Mouse (Mus musculus) stomach, embryonic 16.5 days (tissue): ENCODE data around the gene Rbm43. TPM values are rescaled to one million over a fixed set of nuclear protein-coding genes. Genes with fewer than 3 reads are reported as not detected.

ENCODE experiments used
- ATAC-seq: fragments of 200-750 bp; cut with Nextera tagmentation; 2 replicates; pipeline ENCODE4 v1.8.0; 2017; ENCODE audit warnings: moderate number of reproducible peaks, moderate TSS enrichment; ENCODE audit not compliant: insufficient read depth, low FRiP score
- H3K27ac ChIP-seq: fragments of 300-500 bp; sonication (generic); 2 replicates; pipeline ENCODE4 v1.5.1; 2014; ENCODE audit warnings: low read length
- H3K27me3 ChIP-seq: fragments of 300-500 bp; sonication (generic); 2 replicates; pipeline ENCODE4 v1.6.1; 2014; ENCODE audit warnings: low read length, control low read depth, mixed read lengths; ENCODE audit not compliant: control insufficient read depth, insufficient read depth
- H3K36me3 ChIP-seq: fragments of 300-500 bp; sonication (generic); 2 replicates; pipeline ENCODE4 v1.6.1; 2014; ENCODE audit warnings: low read length; ENCODE audit not compliant: control insufficient read depth, insufficient read depth
- H3K4me1 ChIP-seq: fragments of 300-500 bp; sonication (generic); 2 replicates; pipeline ENCODE4 v1.6.1; 2014; ENCODE audit warnings: low read length, control low read depth, mixed read lengths; ENCODE audit not compliant: control insufficient read depth, insufficient read depth
- H3K4me2 ChIP-seq: fragments of 300-500 bp; sonication (generic); 2 replicates; pipeline ENCODE4 v1.6.1; 2014; ENCODE audit warnings: low read depth, low read length, mixed read lengths
- H3K4me3 ChIP-seq: fragments of 300-500 bp; sonication (generic); replicated peaks from 2 replicates; pipeline ENCODE4 v1.5.1; 2014; ENCODE audit warnings: mild to moderate bottlenecking, low read length
- H3K9ac ChIP-seq: fragments of 300-500 bp; sonication (generic); 2 replicates; pipeline ENCODE4 v1.6.1; 2014; ENCODE audit warnings: low read length
- H3K9me3 ChIP-seq: fragments of 300-500 bp; sonication (generic); replicated peaks from 2 replicates; pipeline ENCODE4 v1.6.1; 2016; ENCODE audit warnings: low read length, control low read depth; ENCODE audit not compliant: control insufficient read depth
- WGBS: fragments of 180-500 bp; shearing (Covaris S2); extraction: QIAGEN DNeasy Blood & Tissue Kit; methylation state at CpG from one replicate; pipeline ENCODE4 v1.1.7; 2014; 5-methylcytosine and 5-hydroxymethylcytosine counted together
- polyA plus RNA-seq: library from polyadenylated mRNA; unstranded; fragments of >200 nt; fragmentation: Nextera tagmentation; extraction: Ambion mirVana; gene quantifications from 2 replicates; pipeline ENCODE4 v1.2.1, GENCODE M21; 2015

The Rbm43 gene
- polyA plus RNA-seq, 1 experiment from 2014 or later: 16.5 TPM

DNA sequence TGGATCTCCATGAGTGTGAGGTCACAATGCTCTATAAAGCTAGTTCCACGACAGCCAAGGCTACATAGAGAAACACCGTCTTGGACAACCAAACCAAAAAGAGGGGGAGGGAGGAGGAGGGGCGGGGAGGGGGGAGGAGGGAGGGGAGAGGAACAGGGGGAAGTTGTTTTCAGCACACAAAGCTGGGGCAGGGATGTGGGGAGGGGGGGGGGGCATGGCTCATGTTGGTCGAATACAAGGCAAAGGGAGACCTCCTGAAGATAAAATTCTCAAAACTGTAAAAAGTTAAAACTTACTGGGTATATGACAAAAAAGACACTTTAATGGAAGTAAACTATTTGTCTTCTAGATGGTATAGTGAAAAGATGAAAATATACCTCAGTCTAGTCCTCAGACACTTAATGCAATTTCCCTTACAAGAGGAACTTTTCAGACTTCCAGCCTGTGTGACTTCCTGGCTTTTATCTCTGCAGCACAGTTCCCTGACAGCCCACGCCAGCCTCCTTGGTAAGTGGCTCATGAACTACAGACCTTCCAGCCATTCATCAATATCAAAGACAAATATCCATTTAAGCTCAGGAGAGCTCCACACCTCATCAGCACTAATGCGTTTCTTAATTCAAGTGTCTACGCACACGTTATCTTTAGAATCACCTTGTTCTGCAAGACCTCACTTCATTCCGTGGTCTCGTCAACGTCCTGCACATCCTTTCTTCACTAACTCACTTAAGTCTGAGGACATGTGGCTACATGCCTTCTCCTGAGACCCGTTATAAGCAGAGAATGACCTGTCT, 1.4 kb downstream of the Rbm43 start:
- 34% methylated on average over 12 of the region's 12 CpGs for WGBS
- Histone ChIP-seq H3K9ac (peak overlapping the region; percentile 23; the same call in 1 of the 2 replicates), H3K36me3 (peaks cover 5% of the 10 kb centered on the region; the same call in 1 of the 2 replicates), H3K9me3 (no peaks in the 10 kb centered on the region), H3K4me2 (peak overlapping the region; percentile 67), H3K4me3 (peak overlapping the region; percentile 75), H3K27me3 (no peaks in the 10 kb centered on the region), H3K4me1 (peaks cover 10% of the 10 kb centered on the region), H3K27ac (peak overlapping the region; percentile 9; the same call in 1 of the 2 replicates)
- ATAC-seq: no peak

- peaks cover 5% of the 10 kb centered on the region; the same call in 1 of the 2 replicates for H3K36me3 ChIP-seq
- no peaks in the 10 kb centered on the region for H3K27me3 ChIP-seq
- no peaks in the 10 kb centered on the region for H3K9me3 ChIP-seq
- WGBS: 81% methylated on average over 7 of the region's 7 CpGs
- H3K4me3 ChIP-seq: no peak overlapping the region
- H3K27ac ChIP-seq: no peak overlapping the region
- H3K4me1 ChIP-seq: peaks cover 10% of the 10 kb centered on the region
- no peak overlapping the region for H3K9ac ChIP-seq
- no peak overlapping the region for H3K4me2 ChIP-seq
- ATAC-seq: no peak
Observed at GRCm38 (mm10) chr2:51931241-51931640, 3.7 kb downstream of the Rbm43 start.

GRCm38 (mm10) chr2:51914944-51915680, 19.9 kb downstream of the Rbm43 start:
- Histone ChIP-seq H3K9ac (no peak overlapping the region), H3K36me3 (no peaks in the 10 kb centered on the region), H3K4me1 (no peaks in the 10 kb centered on the region; the same call in 1 of the 2 replicates), H3K4me3 (no peak overlapping the region), H3K27me3 (no peaks in the 10 kb centered on the region), H3K4me2 (no peak overlapping the region), H3K9me3 (no peaks in the 10 kb centered on the region), H3K27ac (no peak overlapping the region)
- WGBS: 14% methylated on average over 5 of the region's 5 CpGs
- no peak for ATAC-seq

GRCm38 (mm10) chr2:51914532-51914931, 20.4 kb downstream of the Rbm43 start:
- Histone ChIP-seq H3K4me3 (no peak overlapping the region), H3K9ac (no peak overlapping the region), H3K27me3 (no peaks in the 10 kb centered on the region), H3K27ac (no peak overlapping the region), H3K4me2 (no peak overlapping the region), H3K36me3 (no peaks in the 10 kb centered on the region), H3K4me1 (no peaks in the 10 kb centered on the region; the same call in 1 of the 2 replicates), H3K9me3 (no peaks in the 10 kb centered on the region)
- 52% methylated on average over 7 of the region's 7 CpGs for WGBS
- no peak for ATAC-seq

DNA sequence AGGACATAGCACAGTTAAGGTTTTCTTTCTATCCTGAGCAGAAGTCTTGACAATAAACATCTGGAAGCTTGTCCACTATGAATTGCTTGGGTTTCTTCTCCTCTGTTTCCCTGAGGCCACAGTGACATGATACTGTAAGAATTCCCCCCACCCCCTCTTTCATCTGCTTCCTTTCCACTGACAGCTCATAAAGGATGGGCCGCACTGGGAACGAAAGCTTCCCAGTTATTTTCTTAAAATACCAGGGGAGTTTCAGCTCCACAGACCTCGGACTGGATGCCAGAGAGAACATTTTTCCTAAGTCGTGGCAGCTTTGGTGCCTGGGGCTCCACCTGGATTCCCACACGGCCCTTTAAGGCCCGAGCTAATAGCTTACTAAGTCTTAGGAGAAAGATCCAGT, 22.2 kb downstream of the Rbm43 start:
- H3K27ac ChIP-seq: peak overlapping the region; percentile 80
- H3K27me3 ChIP-seq: no peaks in the 10 kb centered on the region
- H3K4me2 ChIP-seq: no peak overlapping the region
- no peak overlapping the region for H3K4me3 ChIP-seq
- peak; percentile 60; the same call in 1 of the 2 replicates for ATAC-seq
- H3K9me3 ChIP-seq: no peaks in the 10 kb centered on the region
- H3K36me3 ChIP-seq: no peaks in the 10 kb centered on the region
- no peaks in the 10 kb centered on the region; the same call in 1 of the 2 replicates for H3K4me1 ChIP-seq
- WGBS: 17% methylated on average over 6 of the region's 6 CpGs
- no peak overlapping the region for H3K9ac ChIP-seq

DNA sequence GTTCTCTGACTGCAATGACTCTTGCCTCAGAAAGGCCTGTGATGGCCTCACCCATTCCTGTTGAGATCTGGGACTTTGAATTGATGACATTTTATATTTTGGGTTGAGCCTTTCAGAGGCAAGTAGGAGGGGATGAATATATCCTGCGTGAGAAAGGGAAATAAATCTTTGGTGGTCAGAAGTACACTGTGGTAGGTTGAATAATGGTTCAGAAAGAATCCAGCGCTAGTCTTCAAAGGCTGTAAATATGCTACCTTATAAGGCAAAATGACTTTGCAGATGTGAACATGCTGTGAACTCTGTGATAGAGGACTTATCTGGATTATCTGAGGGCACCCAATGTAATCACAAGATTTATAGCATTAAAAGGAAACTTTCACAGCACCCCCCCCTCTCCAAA, 23.1 kb downstream of the Rbm43 start:
- peak; percentile 56; the same call in 1 of the 2 replicates for ATAC-seq
- H3K9ac ChIP-seq: no peak overlapping the region
- no peaks in the 10 kb centered on the region for H3K36me3 ChIP-seq
- peak overlapping the region; percentile 80 for H3K27ac ChIP-seq
- H3K4me3 ChIP-seq: no peak overlapping the region
- no peaks in the 10 kb centered on the region for H3K27me3 ChIP-seq
- WGBS: 43% methylated on average over 2 of the region's 2 CpGs
- no peak overlapping the region for H3K4me2 ChIP-seq
- H3K9me3 ChIP-seq: no peaks in the 10 kb centered on the region
- H3K4me1 ChIP-seq: no peaks in the 10 kb centered on the region; the same call in 1 of the 2 replicates

- H3K27me3 ChIP-seq: no peaks in the 10 kb centered on the region
- ATAC-seq: no peak
- no peaks in the 10 kb centered on the region; the same call in 1 of the 2 replicates for H3K4me1 ChIP-seq
- no peaks in the 10 kb centered on the region for H3K9me3 ChIP-seq
- no peak overlapping the region for H3K4me3 ChIP-seq
- H3K27ac ChIP-seq: no peak overlapping the region
- H3K4me2 ChIP-seq: no peak overlapping the region
- H3K9ac ChIP-seq: no peak overlapping the region
- no peaks in the 10 kb centered on the region for H3K36me3 ChIP-seq
- WGBS: 61% methylated on average over 4 of the region's 4 CpGs
Observed at GRCm38 (mm10) chr2:51907538-51908110, 27.3 kb downstream of the Rbm43 start.

GRCm38 (mm10) chr2:51905637-51906036, 29.3 kb downstream of the Rbm43 start:
- 55% methylated on average over 8 of the region's 8 CpGs for WGBS
- no peak for ATAC-seq
- H3K4me3 ChIP-seq: no peak overlapping the region
- H3K4me1 ChIP-seq: no peaks in the 10 kb centered on the region
- H3K9me3 ChIP-seq: no peaks in the 10 kb centered on the region
- no peak overlapping the region for H3K27ac ChIP-seq
- no peak overlapping the region for H3K9ac ChIP-seq
- no peaks in the 10 kb centered on the region for H3K27me3 ChIP-seq
- no peaks in the 10 kb centered on the region for H3K36me3 ChIP-seq
- H3K4me2 ChIP-seq: no peak overlapping the region
